Mouse (Mus musculus): ENCODE measurements around the gene Htr2b.

Gene Htr2b

GRCm38 (mm10) chr1:86094413-86094812, 17.4 kb downstream of the Htr2b start:
- peak; percentile 56 for DNase-seq (ENCODE audit: low read depth, low spot score)

- no peak for DNase-seq (ENCODE audit: low read depth, low spot score)
Measured at GRCm38 (mm10) chr1:86076565-86076964, 35.2 kb downstream of the Htr2b start.

GRCm38 (mm10) chr1:86064271-86064991, 47.3 kb downstream of the Htr2b start, which contains the start of gene Psmd1:
Gene Psmd1 (plus strand): TSS chr1:86064387.
- DNase-seq (ENCODE audit: low read depth, low spot score) = peak; percentile 97

- peak; percentile 15 for DNase-seq (ENCODE audit: low read depth, low spot score)
Measured at GRCm38 (mm10) chr1:86062523-86062922, 49.2 kb downstream of the Htr2b start.

- DNase-seq (ENCODE audit: low read depth, low spot score) = peak; percentile 93
Measured at GRCm38 (mm10) chr1:86058856-86059769, 52.7 kb downstream of the Htr2b start.

- DNase-seq (ENCODE audit: low read depth, low spot score) = no peak
Measured at GRCm38 (mm10) chr1:86056284-86056683, 55.5 kb downstream of the Htr2b start.

- DNase-seq (ENCODE audit: low read depth, low spot score) = no peak
Measured at GRCm38 (mm10) chr1:86054943-86055342, 56.8 kb downstream of the Htr2b start.

- peak; percentile 27 for DNase-seq (ENCODE audit: low read depth, low spot score)
Measured at GRCm38 (mm10) chr1:86053198-86053921, 58.4 kb downstream of the Htr2b start.

Data from 3T3-L1 (cell line).